Mouse (Mus musculus) hindbrain, embryonic 16.5 days (tissue): Measurements from ENCODE around the gene Igsf9. TPM values are rescaled to one million over a fixed set of nuclear protein-coding genes. Genes with fewer than 3 reads are reported as not detected.
A peak's percentile ranks its signal among the peaks of the same experiment; 100 is the strongest.

ENCODE experiments used
- ATAC-seq: fragments of 200-750 bp; cut with Nextera tagmentation; 2 replicates; pipeline ENCODE4 v1.8.0; 2017; ENCODE audit warnings: moderate TSS enrichment, moderate library complexity
- H3K27ac ChIP-seq: fragments of 300-500 bp; sonication (generic); 2 replicates; pipeline ENCODE4 v1.5.1; 2014; ENCODE audit warnings: low read depth, mild to moderate bottlenecking, control low read depth, low read length, moderate library complexity
- H3K27me3 ChIP-seq: fragments of 300-500 bp; sonication (generic); replicated peaks from 2 replicates; pipeline ENCODE4 v1.6.1; 2014; ENCODE audit warnings: low read length; ENCODE audit not compliant: control insufficient read depth, insufficient read depth
- H3K36me3 ChIP-seq: fragments of 300-500 bp; sonication (generic); 2 replicates; pipeline ENCODE4 v1.6.1; 2014; ENCODE audit warnings: mild to moderate bottlenecking, low read length, moderate library complexity, mixed read lengths; ENCODE audit not compliant: control insufficient read depth, insufficient read depth
- H3K4me1 ChIP-seq: fragments of 300-500 bp; sonication (generic); 2 replicates; pipeline ENCODE4 v1.6.1; 2014; ENCODE audit warnings: low read depth, low read length; ENCODE audit not compliant: control insufficient read depth, insufficient read depth
- H3K4me2 ChIP-seq: fragments of 300-500 bp; sonication (generic); 2 replicates; pipeline ENCODE4 v1.6.1; 2014; ENCODE audit warnings: mild to moderate bottlenecking, low read length, control low read depth, moderate library complexity
- H3K4me3 ChIP-seq: fragments of 300-500 bp; sonication (generic); 2 replicates; pipeline ENCODE4 v1.5.1; 2014; ENCODE audit warnings: mild to moderate bottlenecking, low read length, control low read depth, moderate library complexity
- H3K9ac ChIP-seq: fragments of 300-500 bp; sonication (generic); 2 replicates; pipeline ENCODE4 v1.6.1; 2014; ENCODE audit warnings: low read depth, mild to moderate bottlenecking, control low read depth, low read length, moderate library complexity
- H3K9me3 ChIP-seq: fragments of 300-500 bp; sonication (generic); 2 replicates; pipeline ENCODE4 v1.6.1; 2014; ENCODE audit warnings: mild to moderate bottlenecking, low read length, moderate library complexity; ENCODE audit not compliant: control insufficient read depth
- WGBS: fragments of 180-500 bp; shearing (Covaris S2); extraction: QIAGEN DNeasy Blood & Tissue Kit; methylation state at CpG from one replicate; pipeline ENCODE4 v1.1.7; 2014; 5-methylcytosine and 5-hydroxymethylcytosine counted together
- polyA plus RNA-seq: library from polyadenylated mRNA; unstranded; fragments of >200 nt; fragmentation: Nextera tagmentation; extraction: Ambion mirVana; gene quantifications from 2 replicates; pipeline ENCODE4 v1.2.1, GENCODE M21; 2015

Gene Igsf9
- polyA plus RNA-seq, 1 experiment from 2014 or later = 32.9 TPM

DNA sequence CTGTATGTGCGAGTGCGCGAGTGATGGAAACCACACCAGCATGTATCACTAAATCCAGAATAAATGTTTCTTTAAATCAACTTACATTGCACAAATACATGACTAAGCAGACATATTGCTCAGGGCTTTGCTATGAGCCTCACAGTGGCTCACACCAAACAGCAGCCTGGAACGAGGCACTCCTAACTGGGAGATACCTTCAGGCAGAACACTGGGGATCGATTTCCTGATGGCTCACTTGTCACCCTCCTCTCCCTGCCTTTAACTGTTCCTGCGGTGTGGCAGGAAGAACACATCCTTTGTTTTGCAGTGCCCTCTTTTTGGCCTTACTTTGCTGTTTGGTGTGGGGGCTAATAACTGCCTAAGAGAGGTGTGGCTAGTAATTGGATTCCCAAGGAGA lies 38.1 kb downstream of the Igsf9 start:
- Histone ChIP-seq H3K27me3 (peaks cover 2% of the 10 kb centered on the region; the same call in 1 of the 2 replicates), H3K36me3 (no peaks in the 10 kb centered on the region), H3K27ac (no peak overlapping the region), H3K4me3 (no peak overlapping the region), H3K4me1 (peaks cover 7% of the 10 kb centered on the region), H3K9me3 (no peaks in the 10 kb centered on the region), H3K4me2 (no peak overlapping the region), H3K9ac (no peak overlapping the region)
- WGBS = 72% methylated on average over 6 of the region's 6 CpGs
- ATAC-seq = no peak

DNA sequence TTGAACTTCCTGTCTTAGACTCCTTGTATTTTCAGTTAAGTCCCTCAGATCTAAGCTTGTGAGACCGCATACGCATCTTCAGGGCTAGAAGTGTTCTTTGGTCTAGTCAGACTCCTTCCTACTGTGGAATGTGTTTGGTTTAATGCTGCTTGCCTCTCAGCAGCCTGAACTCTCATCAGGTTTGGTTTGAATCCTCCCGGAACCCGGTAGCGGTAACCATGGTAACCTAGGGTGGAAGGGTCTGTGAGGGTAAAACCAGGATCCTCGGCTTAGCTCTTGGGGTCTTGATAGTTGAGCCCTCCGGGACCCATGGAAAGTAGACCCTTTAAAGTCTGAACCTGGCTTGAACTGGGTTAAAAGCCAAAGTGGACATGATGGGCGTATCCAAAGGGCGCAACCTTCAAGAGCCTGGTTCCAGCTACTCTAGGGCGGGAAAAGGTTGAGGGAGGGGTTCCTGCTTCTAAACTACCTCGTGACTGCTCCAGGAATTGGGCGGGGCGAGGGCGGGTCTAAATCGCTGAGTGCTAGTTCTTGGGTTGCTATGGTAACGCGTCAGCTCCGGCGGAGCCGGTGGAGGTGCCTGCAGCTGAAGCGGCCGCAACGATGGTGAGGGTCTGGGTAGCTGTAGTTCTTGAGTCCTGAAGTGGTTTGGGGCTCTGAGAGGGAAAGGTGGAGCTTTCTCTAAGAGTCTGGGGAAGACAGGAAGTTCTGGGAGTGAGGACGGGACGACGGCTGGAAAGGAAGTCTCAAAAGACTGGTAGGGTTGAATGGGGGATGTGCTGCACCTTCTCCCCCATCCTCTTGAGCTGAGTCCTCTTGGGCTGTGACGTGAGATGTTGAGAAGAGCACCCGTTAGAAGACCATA lies 39.2 kb downstream of the Igsf9 start, which contains the start of gene Cfap45:
Gene Cfap45, plus strand, starts transcription at position 226 of the 865 bp plus-strand sequence.
- Histone ChIP-seq H3K4me1 (peaks cover 10% of the 10 kb centered on the region), H3K4me2 (peak within 1 kb of the TSS; percentile 93), H3K27me3 (peaks cover 2% of the 10 kb centered on the region; the same call in 1 of the 2 replicates), H3K9me3 (no peaks in the 10 kb centered on the region), H3K9ac (peak within 1 kb of the TSS; percentile 54), H3K27ac (peak within 1 kb of the TSS; percentile 44; the same call in 1 of the 2 replicates), H3K4me3 (peak within 1 kb of the TSS; percentile 46), H3K36me3 (no peaks in the 10 kb centered on the region)
- 4% methylated on average over 28 of the region's 28 CpGs for WGBS
- ATAC-seq = peak; percentile 94

DNA sequence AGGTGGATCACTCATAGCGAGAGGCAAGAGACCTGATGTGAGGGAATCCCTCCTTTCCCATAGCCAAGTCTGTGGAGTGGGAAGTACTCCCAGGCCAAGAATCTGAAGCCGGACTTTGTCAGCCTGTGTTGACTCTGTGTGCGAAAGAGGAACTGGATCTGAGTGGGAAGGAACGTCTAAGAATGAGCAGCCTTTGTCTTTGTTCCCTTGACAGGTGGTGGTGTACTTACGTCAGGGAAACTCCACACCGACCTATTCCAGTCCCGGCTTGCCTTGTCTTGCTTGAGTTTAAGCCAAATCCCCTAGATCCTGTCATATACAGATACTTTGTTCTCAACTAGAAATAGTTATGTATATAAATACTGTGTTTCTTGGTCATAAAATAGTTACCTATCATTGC lies 40.9 kb downstream of the Igsf9 start:
- Histone ChIP-seq H3K9ac (no peak overlapping the region), H3K4me2 (no peak overlapping the region), H3K4me3 (no peak overlapping the region), H3K4me1 (peaks cover 10% of the 10 kb centered on the region), H3K27ac (no peak overlapping the region), H3K36me3 (no peaks in the 10 kb centered on the region), H3K27me3 (peaks cover 2% of the 10 kb centered on the region; the same call in 1 of the 2 replicates), H3K9me3 (no peaks in the 10 kb centered on the region)
- ATAC-seq = no peak
- WGBS = 70% methylated on average over 7 of the region's 7 CpGs

DNA sequence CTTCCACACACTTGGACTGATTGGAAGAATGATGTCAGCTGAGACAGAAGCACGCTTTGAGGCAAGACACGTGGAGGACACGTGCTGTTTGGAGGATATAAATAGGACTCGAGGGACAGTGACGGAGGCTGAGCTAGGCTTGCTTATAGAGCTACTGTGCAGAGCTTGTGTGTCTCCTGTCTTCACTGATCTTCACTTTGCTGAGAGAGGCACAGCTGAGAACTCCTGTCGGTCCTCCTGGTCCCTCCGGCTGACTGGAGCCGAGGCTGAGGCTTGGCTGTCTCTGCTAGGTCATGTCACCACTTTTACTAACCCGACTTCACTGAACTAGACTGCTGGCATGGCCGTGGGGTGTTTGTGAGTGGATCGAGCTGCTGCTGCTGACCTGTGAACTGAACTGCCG lies 42.1 kb downstream of the Igsf9 start:
- Histone ChIP-seq H3K4me3 (no peak overlapping the region), H3K27ac (no peak overlapping the region), H3K9ac (no peak overlapping the region), H3K4me1 (peaks cover 10% of the 10 kb centered on the region), H3K9me3 (no peaks in the 10 kb centered on the region), H3K4me2 (no peak overlapping the region), H3K36me3 (no peaks in the 10 kb centered on the region), H3K27me3 (peaks cover 2% of the 10 kb centered on the region; the same call in 1 of the 2 replicates)
- ATAC-seq = no peak
- WGBS = 67% methylated on average over 12 of the region's 12 CpGs

DNA sequence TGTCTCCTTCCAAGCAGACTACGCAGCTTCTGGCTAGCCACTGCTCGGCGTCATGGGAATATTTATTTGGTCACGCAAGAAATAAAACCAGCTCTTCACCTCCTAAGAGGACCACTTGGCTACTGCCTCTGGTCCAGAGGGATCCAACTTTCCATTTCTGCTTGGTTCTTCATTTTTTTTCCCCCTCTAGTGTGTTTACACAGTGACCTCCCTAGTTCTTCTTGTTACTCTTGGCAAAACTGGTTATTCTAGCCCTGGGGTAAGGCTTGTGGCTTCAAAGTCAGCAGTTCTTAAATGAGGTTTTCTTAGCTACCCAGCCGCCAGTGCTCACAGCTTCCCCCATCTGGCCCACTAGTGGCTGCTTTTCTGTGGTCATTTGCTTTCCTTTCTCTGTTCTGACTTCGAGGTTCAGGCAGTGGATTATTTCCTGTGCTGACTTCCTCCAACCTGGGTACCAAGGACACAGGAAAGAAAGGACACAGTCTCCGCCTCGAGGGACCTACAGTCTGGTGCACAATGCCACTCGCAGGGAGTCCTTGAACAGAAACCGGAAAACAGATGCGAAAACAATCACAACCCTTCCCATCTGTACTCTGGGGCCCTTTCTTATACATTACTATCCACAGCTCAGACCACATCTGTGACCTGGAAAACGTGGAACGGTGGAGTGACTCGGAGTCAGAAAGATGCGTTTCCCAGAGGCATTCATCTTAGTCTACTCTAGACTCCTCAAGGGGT lies 43.6 kb downstream of the Igsf9 start:
- Histone ChIP-seq H3K27me3 (peaks cover 2% of the 10 kb centered on the region; the same call in 1 of the 2 replicates), H3K27ac (0 out of 2 replicates have a peak overlapping the region, but pooled peaks have one; percentile 18), H3K9me3 (no peaks in the 10 kb centered on the region), H3K36me3 (no peaks in the 10 kb centered on the region), H3K9ac (no peak overlapping the region; the same call in 1 of the 2 replicates), H3K4me3 (no peak overlapping the region), H3K4me1 (peaks cover 8% of the 10 kb centered on the region), H3K4me2 (peak overlapping the region; percentile 24)
- ATAC-seq = no peak
- WGBS = 37% methylated on average over 15 of the region's 15 CpGs

DNA sequence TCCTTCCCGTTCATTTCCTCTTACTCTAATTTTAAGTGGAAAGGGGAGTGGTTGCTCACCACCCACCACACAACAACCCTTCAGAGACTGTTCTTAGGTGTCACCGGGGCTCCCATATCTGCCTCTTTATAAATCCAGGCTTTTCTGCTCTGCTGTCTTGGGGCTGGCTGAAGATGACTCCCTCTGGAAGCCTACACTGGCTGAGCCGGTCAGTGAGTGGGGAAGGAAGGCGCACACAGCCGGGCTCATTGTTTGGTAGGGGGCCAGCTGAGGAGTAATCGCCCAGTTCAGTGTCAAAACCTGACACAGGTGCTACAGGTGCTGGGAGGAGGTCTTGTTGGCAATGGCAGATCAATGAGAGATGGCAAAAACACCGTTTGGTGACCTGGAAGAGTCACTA lies 44.4 kb downstream of the Igsf9 start:
- H3K9me3 ChIP-seq = no peaks in the 10 kb centered on the region
- no peak overlapping the region for H3K4me2 ChIP-seq
- H3K27ac ChIP-seq = no peak overlapping the region
- no peak overlapping the region for H3K4me3 ChIP-seq
- H3K27me3 ChIP-seq = peaks cover 2% of the 10 kb centered on the region; the same call in 1 of the 2 replicates
- no peaks in the 10 kb centered on the region for H3K36me3 ChIP-seq
- no peak for ATAC-seq
- peaks cover 9% of the 10 kb centered on the region for H3K4me1 ChIP-seq
- no peak overlapping the region for H3K9ac ChIP-seq
- 65% methylated on average over 7 of the region's 7 CpGs for WGBS

DNA sequence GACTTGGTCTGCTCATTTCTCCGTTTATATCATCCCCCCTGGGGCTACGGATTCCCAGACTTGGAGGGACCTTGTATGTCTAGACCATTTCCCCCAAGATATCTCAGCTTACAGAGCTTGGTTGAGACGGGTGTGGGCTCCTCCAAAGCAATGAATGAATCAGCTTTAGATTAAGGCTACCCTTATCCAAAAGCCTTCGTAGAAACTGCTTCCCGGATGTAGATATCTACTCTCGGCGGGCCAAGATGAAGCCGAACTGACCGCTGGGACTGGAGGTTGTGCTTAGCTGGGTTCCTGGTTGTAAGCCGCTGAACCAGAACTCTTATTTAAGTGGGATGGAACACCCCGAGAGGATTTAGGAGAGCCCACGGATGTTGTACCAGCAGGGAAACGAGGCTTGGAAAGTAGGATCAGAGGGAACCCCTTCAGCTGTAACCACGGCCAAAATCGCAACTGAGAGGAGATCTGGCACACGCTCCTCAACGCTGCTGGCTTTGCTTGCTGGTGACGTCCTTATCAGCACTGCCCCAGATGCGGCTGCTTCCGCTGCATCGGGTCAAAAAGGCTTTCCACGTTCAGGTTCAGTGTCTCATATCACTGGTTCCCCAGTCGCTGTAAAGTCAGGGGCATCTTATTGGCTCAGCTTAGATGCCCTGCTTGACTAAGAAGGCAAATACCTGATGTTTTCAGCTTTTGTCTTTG lies 44.9 kb downstream of the Igsf9 start:
- WGBS = 78% methylated on average over 23 of the region's 23 CpGs
- Histone ChIP-seq H3K4me3 (no peak overlapping the region), H3K27me3 (peaks cover 2% of the 10 kb centered on the region; the same call in 1 of the 2 replicates), H3K9ac (no peak overlapping the region), H3K4me2 (no peak overlapping the region), H3K27ac (no peak overlapping the region), H3K4me1 (peaks cover 9% of the 10 kb centered on the region), H3K9me3 (no peaks in the 10 kb centered on the region), H3K36me3 (no peaks in the 10 kb centered on the region)
- no peak for ATAC-seq

DNA sequence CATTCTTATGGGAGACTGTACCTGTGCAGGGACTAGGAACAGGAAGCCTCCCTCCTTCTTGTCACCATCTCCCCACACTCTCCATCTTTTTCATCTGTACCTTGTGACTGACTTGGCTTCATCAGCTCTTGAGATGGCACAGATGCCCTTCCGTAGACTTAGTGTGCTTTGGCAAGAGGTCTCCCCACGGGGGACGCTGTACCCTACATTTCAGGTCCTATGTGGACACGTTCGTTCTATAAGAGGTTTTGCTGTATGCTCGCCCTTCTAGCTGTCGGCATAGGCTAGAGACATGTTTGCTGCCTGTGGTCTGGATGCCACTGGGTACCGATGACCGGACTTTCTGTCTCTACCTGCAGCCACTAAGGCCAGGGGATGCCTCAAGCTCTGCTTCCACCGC lies 45.8 kb downstream of the Igsf9 start:
- Histone ChIP-seq H3K27me3 (no peaks in the 10 kb centered on the region; the same call in 1 of the 2 replicates), H3K4me2 (no peak overlapping the region), H3K36me3 (no peaks in the 10 kb centered on the region), H3K27ac (no peak overlapping the region), H3K4me3 (no peak overlapping the region), H3K9ac (no peak overlapping the region), H3K9me3 (no peaks in the 10 kb centered on the region), H3K4me1 (peaks cover 10% of the 10 kb centered on the region)
- ATAC-seq = no peak
- WGBS = 95% methylated on average over 10 of the region's 10 CpGs
